Mouse (Mus musculus): ENCODE results near the gene Kif26a. TPM values are rescaled to one million over a fixed set of nuclear protein-coding genes. Genes with fewer than 3 reads are reported as not detected.

Kif26a gene
- polyA plus RNA-seq, 1 experiment from 2014 or later: 2.0 TPM

DNA sequence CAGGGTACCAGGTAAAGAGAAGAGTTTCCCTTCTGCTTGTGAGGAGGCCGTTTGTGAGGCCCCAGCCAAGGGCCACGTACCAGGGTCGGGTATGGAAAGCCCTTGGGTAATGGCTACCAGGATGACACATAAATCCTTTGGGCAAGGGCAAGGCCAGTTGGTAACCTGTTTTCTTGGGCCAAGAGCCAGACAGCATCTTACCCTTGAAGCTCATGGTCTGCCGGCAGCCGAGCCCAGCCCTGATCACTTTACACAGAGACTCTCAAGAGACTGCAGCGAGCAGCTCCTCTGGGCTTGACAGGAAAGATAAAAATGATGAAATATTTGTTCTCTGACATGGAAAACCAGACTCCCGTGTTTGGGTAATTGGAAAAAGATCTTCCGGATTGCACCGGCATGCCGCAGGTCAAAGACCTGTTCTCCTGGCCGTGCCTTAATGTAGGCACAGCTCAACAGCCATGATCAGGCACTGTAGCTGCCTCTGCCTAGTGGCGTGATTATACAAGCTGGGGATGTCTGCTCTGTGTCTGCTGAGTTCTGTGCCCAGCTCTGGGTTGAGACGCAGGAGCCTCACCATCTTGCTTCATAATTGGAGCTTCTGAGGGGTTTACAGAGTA lies 77.8 kb downstream of the Kif26a start:
- no peaks in the 10 kb centered on the region for H3K9me3 ChIP-seq (ENCODE audit: control insufficient read depth, low read length)
- no peaks in the 10 kb centered on the region for H3K27me3 ChIP-seq (ENCODE audit: control insufficient read depth, insufficient read depth, low read length)
- ATAC-seq (ENCODE audit: insufficient read depth, low FRiP score, low TSS enrichment): no peak
- H3K4me3 ChIP-seq (ENCODE audit: low read depth, low read length): no peak overlapping the region
- WGBS: 70% methylated on average over 13 of the region's 13 CpGs
- no peak overlapping the region for H3K4me2 ChIP-seq (ENCODE audit: low read depth)
- peaks cover 26% of the 10 kb centered on the region for H3K4me1 ChIP-seq (ENCODE audit: control insufficient read depth, insufficient read depth, low read length)
- no peak for DNase-seq (ENCODE audit: low spot score)
- H3K9ac ChIP-seq (ENCODE audit: low read length): no peak overlapping the region
- no peak overlapping the region for H3K27ac ChIP-seq (ENCODE audit: low read depth, low read length)
- H3K36me3 ChIP-seq (ENCODE audit: control insufficient read depth, insufficient read depth, low read length): no peaks in the 10 kb centered on the region

DNA sequence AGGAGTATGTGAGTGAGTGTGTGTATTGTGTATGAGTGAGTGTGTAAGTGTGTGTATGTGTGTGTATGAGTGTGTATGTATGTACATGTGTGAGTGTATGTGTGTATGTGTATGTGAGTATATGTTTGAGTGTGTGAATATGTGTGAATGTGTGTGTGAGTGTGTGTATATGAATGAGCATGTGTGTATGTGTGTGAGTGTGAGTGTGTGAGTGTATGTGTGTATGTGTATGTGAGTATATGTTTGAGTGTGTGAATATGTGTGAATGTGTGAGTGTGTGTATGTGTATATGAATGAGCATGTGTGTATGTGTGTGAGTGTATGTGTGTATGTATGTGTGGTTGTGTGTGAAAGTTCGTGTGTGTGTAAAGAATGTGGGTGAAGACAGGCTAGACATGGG lies 80.2 kb downstream of the Kif26a start:
- no peak for ATAC-seq (ENCODE audit: insufficient read depth, low FRiP score, low TSS enrichment)
- DNase-seq (ENCODE audit: low spot score): no peak
- Histone ChIP-seq H3K4me3 (ENCODE audit: low read depth, low read length) (no peak overlapping the region), H3K27me3 (ENCODE audit: control insufficient read depth, insufficient read depth, low read length) (no peaks in the 10 kb centered on the region), H3K36me3 (ENCODE audit: control insufficient read depth, insufficient read depth, low read length) (no peaks in the 10 kb centered on the region), H3K4me1 (ENCODE audit: control insufficient read depth, insufficient read depth, low read length) (peaks cover 24% of the 10 kb centered on the region), H3K4me2 (ENCODE audit: low read depth) (no peak overlapping the region), H3K27ac (ENCODE audit: low read depth, low read length) (no peak overlapping the region), H3K9ac (ENCODE audit: low read length) (no peak overlapping the region), H3K9me3 (ENCODE audit: control insufficient read depth, low read length) (no peaks in the 10 kb centered on the region)
- 61% methylated on average over 1 of the region's 1 CpGs for WGBS

DNA sequence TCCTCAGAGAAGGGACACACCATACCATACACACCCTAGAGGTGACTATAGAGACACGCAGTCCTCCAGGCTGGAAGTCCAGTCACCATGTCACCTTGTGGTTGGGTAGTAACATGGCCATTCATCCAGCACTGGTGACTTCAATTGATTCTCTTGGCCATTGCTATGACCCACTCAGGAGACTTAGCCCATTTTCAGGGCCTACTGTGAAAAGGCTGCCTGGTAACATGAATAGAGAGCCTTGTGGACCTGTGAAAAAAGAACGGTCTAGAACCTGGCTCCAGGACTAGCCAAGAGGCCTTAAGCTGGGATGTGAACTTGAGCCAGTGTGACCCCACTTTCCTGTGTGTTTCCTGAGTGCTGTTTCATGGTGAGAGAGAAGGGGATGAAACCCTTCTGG lies 80.6 kb downstream of the Kif26a start:
- 99% methylated on average over 2 of the region's 2 CpGs for WGBS
- H3K27ac ChIP-seq (ENCODE audit: low read depth, low read length): no peak overlapping the region
- H3K27me3 ChIP-seq (ENCODE audit: control insufficient read depth, insufficient read depth, low read length): no peaks in the 10 kb centered on the region
- no peaks in the 10 kb centered on the region for H3K9me3 ChIP-seq (ENCODE audit: control insufficient read depth, low read length)
- H3K4me2 ChIP-seq (ENCODE audit: low read depth): no peak overlapping the region
- H3K9ac ChIP-seq (ENCODE audit: low read length): no peak overlapping the region
- no peak overlapping the region for H3K4me3 ChIP-seq (ENCODE audit: low read depth, low read length)
- DNase-seq (ENCODE audit: low spot score): no peak
- no peak for ATAC-seq (ENCODE audit: insufficient read depth, low FRiP score, low TSS enrichment)
- peaks cover 20% of the 10 kb centered on the region for H3K4me1 ChIP-seq (ENCODE audit: control insufficient read depth, insufficient read depth, low read length)
- no peaks in the 10 kb centered on the region for H3K36me3 ChIP-seq (ENCODE audit: control insufficient read depth, insufficient read depth, low read length)

GRCm38 (mm10) chr12:112229084-112229483 lies 83.1 kb downstream of the Kif26a start:
- Histone ChIP-seq H3K36me3 (ENCODE audit: control insufficient read depth, insufficient read depth, low read length) (no peaks in the 10 kb centered on the region), H3K9me3 (ENCODE audit: control insufficient read depth, low read length) (no peaks in the 10 kb centered on the region), H3K27me3 (ENCODE audit: control insufficient read depth, insufficient read depth, low read length) (no peaks in the 10 kb centered on the region), H3K4me1 (ENCODE audit: control insufficient read depth, insufficient read depth, low read length) (peaks cover 2% of the 10 kb centered on the region; the same call in 1 of the 2 replicates), H3K9ac (ENCODE audit: low read length) (no peak overlapping the region), H3K27ac (ENCODE audit: low read depth, low read length) (no peak overlapping the region), H3K4me2 (ENCODE audit: low read depth) (no peak overlapping the region), H3K4me3 (ENCODE audit: low read depth, low read length) (no peak overlapping the region)
- ATAC-seq (ENCODE audit: insufficient read depth, low FRiP score, low TSS enrichment): no peak
- no peak for DNase-seq (ENCODE audit: low spot score)
- 62% methylated on average over 10 of the region's 10 CpGs for WGBS

DNA sequence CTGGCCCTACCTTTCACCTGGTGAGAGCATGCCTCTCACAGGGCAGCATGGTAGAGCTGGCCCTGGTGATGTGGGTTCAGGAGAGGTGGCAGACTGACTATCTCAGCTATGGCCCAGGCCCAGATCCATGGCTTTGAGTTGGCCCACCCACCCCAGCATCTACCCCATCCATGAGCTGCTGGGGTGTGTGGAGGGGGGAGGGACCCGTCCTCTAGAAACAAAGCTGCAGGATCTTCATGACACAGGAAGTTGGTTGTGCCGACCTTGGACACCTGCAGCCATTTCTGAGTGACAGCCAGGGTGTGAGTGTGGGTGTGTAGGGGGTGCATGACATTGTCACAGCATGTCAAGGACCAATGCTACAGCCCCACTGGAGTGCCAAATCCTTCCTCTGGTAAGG lies 84.2 kb downstream of the Kif26a start:
- Histone ChIP-seq H3K4me1 (ENCODE audit: control insufficient read depth, insufficient read depth, low read length) (no peaks in the 10 kb centered on the region), H3K27ac (ENCODE audit: low read depth, low read length) (no peak overlapping the region), H3K27me3 (ENCODE audit: control insufficient read depth, insufficient read depth, low read length) (no peaks in the 10 kb centered on the region), H3K9ac (ENCODE audit: low read length) (no peak overlapping the region), H3K9me3 (ENCODE audit: control insufficient read depth, low read length) (no peaks in the 10 kb centered on the region), H3K4me3 (ENCODE audit: low read depth, low read length) (no peak overlapping the region), H3K4me2 (ENCODE audit: low read depth) (no peak overlapping the region), H3K36me3 (ENCODE audit: control insufficient read depth, insufficient read depth, low read length) (no peaks in the 10 kb centered on the region)
- no peak for DNase-seq (ENCODE audit: low spot score)
- WGBS: 76% methylated on average over 2 of the region's 2 CpGs
- ATAC-seq (ENCODE audit: insufficient read depth, low FRiP score, low TSS enrichment): no peak

MicroRNA genes within 50 kb of the gene (microRNA counts, 519-probe panel; counts per million panel counts)
- 4,149 counts per million, percentile 77 among the panel's probes with 10 or more counts for microRNA mmu-miR-203

Small RNA genes within 50 kb of the gene (microRNA-seq; reads per million reads assigned to microRNA genes)
- gene Mir203 (1,795 reads per million, percentile 82 among the genes with 10 or more reads in this experiment), gene Mir3073a (not detected), gene Mir3073b (not detected)

Other genes with a start within 250 kb of the Kif26a start
- 10.2 and 11.8 TPM in 2 replicates for gene Ppp1r13b, start 238.1 kb upstream of the Kif26a start, polyA plus RNA-seq (2014; fragmentation: Nextera tagmentation; extraction: Ambion mirVana)
- 613 and 635 TPM in 2 replicates for gene Atp5mpl, start 179.2 kb upstream of the Kif26a start, polyA plus RNA-seq (2014; fragmentation: Nextera tagmentation; extraction: Ambion mirVana)
- 1.2 and 1.5 TPM in 2 replicates for gene Tdrd9, start 174.6 kb upstream of the Kif26a start, polyA plus RNA-seq (2014; fragmentation: Nextera tagmentation; extraction: Ambion mirVana)
- gene Rd3l, start 164.9 kb upstream of the Kif26a start, polyA plus RNA-seq (2014; fragmentation: Nextera tagmentation; extraction: Ambion mirVana): not detected in 2 replicates
- gene Aspg, start 39.5 kb upstream of the Kif26a start, polyA plus RNA-seq (2014; fragmentation: Nextera tagmentation; extraction: Ambion mirVana): 0.69 and 0.73 TPM in 2 replicates

Measured in neural tube, embryonic 11.5 days (tissue).